Mouse (Mus musculus): Measurements from ENCODE around the gene H2al2a. TPM values are rescaled to one million over a fixed set of nuclear protein-coding genes. Genes with fewer than 3 reads are reported as not detected.
A peak's percentile ranks its signal among the peaks of the same experiment; 100 is the strongest.

Gene H2al2a
- polyA plus RNA-seq (2016; fragmentation: Nextera tagmentation; extraction: Ambion mirVana) = not detected in 2 replicates

DNA sequence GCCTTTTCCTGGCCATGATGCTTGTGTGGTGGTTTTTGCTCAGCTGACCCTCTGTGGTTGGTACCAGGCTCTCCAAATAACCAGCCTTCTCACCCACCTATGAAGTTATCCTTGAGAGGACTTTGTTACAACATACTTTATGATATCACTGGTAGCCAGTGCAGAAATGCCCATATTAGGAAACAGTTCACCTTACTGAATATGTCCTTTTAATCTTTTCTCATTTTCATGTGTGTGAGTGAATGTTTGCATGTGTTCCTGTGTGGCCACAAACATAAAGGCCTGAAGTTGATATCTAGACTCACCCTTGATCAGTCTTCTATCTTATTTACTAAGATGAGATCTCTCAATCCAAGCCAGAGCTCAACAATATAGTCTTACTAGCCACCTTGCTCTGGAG is at the start of gene H2al2a:
Gene H2al2a (minus strand): TSS at position 101 of the 400 bp plus-strand sequence.
- no peaks in the 10 kb centered on the region for H3K9me3 ChIP-seq
- H3K27ac ChIP-seq = no peak within 1 kb of the TSS
- H3K36me3 ChIP-seq = no peaks in the 10 kb centered on the region
- H3K4me3 ChIP-seq = no peak within 1 kb of the TSS
- no peaks in the 10 kb centered on the region for H3K4me1 ChIP-seq (replicated peaks)
- no peak for DNase-seq (ENCODE audit: low spot score)
- no peaks in the 10 kb centered on the region for H3K27me3 ChIP-seq (ENCODE audit: insufficient read depth, poor library complexity, severe bottlenecking)

DNA sequence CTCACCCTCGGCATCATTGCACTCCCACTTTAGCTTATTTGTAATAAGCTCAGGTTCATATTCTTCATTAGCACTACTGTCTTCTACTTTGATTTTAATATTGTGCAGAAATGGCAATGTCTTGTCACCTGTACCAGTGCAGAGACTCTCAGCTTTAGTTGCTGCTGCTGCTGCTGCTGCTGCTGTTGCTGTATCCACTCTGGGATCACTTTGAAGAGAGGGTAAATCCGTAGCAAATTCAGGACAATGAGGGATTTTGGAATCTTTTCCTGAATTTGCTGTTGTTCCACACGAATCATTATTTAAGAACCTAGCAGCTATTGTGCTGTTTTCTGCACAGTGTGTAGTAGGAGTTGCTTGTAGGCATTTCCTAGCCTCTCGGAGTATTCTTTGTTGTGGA is 49.4 kb upstream of the H2al2a start:
- Histone ChIP-seq H3K27ac (peak overlapping the region; percentile 100), H3K36me3 (peaks cover 16% of the 10 kb centered on the region; the same call in 1 of the 2 replicates), H3K4me1 (replicated peaks) (peaks cover 43% of the 10 kb centered on the region), H3K27me3 (ENCODE audit: insufficient read depth, poor library complexity, severe bottlenecking) (no peaks in the 10 kb centered on the region), H3K9me3 (no peaks in the 10 kb centered on the region), H3K4me3 (peak overlapping the region; percentile 99)
- WGBS = under 1% methylated on average over 4 of the region's 4 CpGs
- no peak for DNase-seq (ENCODE audit: low spot score)

DNA sequence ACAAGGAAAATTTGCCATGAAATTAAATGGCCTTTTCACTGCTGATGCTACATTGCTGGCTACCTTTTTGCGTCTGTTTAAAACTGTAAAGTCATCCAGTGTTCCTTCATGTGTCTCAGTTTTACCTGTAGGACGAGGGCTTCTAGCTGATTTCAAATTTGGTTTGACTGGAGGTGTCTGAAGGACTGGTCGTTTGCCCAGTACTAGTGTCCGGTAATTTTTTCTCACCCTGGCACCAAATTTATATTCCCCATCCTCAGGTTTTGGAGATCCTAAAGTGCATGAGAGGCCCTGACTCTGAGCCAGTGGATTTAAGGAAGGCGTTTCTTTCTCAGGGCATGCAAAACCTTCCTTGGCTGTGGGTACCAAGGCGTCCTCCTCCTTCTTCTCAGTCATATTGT is 49.0 kb upstream of the H2al2a start:
- H3K27me3 ChIP-seq (ENCODE audit: insufficient read depth, poor library complexity, severe bottlenecking) = no peaks in the 10 kb centered on the region
- H3K27ac ChIP-seq = peak overlapping the region; percentile 100
- H3K9me3 ChIP-seq = no peaks in the 10 kb centered on the region
- WGBS = 3% methylated on average over 6 of the region's 6 CpGs
- peaks cover 16% of the 10 kb centered on the region; the same call in 1 of the 2 replicates for H3K36me3 ChIP-seq
- H3K4me3 ChIP-seq = peak overlapping the region; percentile 99
- DNase-seq (ENCODE audit: low spot score) = no peak
- peaks cover 44% of the 10 kb centered on the region for H3K4me1 ChIP-seq (replicated peaks)

DNA sequence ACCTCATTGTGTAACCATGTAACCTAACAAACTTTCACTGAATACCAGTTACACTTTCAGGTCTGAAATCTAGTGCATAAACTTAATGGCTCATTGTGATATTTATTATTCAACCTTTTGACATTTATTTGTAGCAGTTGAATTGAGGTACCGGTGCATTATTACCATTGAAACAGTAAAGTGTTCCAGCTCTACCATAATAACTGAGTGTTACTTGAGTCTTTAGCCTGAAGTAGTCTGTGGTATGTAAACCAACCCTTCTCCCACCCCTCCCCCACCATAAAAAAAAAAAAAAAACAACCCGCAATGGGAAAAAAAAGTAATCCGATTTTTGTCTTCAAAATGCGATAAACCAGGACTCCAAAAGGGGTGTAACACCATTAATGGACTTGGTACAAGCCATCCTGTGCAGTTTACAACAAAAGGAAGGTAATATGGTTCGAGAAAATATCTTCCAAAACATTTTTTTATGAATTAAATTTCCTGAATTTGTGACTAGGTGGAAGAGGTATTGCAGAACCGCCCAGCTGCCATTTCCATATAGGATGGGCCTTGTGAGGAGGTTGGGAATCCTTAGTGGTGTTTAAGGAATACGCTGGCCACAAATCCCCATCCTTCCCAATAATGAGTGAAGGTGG is 48.5 kb upstream of the H2al2a start:
- under 1% methylated on average over 7 of the region's 7 CpGs for WGBS
- no peaks in the 10 kb centered on the region for H3K9me3 ChIP-seq
- peaks cover 21% of the 10 kb centered on the region; the same call in 1 of the 2 replicates for H3K36me3 ChIP-seq
- no peak for DNase-seq (ENCODE audit: low spot score)
- H3K27me3 ChIP-seq (ENCODE audit: insufficient read depth, poor library complexity, severe bottlenecking) = no peaks in the 10 kb centered on the region
- peak overlapping the region; percentile 99 for H3K4me3 ChIP-seq
- peak overlapping the region; percentile 100 for H3K27ac ChIP-seq
- peaks cover 44% of the 10 kb centered on the region for H3K4me1 ChIP-seq (replicated peaks)

DNA sequence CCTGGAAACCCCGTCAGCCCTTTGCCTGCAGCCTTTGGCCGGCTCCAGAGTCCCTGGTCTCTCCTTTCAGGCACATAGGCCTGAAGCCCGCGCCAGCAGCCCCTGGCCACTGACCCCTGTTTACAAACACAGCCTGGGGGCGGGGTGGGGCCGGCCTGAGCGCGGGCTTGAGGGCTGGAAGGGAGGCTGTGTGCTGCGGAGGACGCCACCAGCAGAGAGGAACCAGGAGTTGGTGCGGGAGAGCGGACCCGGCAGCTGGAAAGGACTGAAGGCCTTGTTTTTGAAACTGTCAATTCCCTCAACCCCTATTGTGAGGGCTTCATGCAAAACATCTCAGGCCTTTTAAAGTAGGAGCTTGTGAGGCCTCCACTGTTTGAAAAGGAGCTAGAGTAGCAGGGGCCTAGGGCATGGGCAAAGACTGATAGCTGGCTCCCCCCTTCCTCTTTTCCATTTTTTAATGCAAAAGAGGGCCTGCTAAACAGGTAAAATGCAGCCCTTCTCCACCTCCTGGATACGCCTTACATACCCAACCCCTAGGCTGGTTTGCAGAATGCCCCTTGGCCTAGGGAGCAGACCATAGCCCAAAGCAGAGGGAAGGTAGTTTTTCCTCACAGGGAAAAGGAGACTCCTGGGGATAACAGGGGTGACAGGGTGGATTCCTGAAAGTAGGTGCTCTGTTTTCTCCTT is 44.6 kb upstream of the H2al2a start:
- Histone ChIP-seq H3K4me3 (peak overlapping the region; percentile 99), H3K27me3 (ENCODE audit: insufficient read depth, poor library complexity, severe bottlenecking) (no peaks in the 10 kb centered on the region), H3K9me3 (no peaks in the 10 kb centered on the region), H3K36me3 (peaks cover 16% of the 10 kb centered on the region; the same call in 1 of the 2 replicates), H3K27ac (peak overlapping the region; percentile 100), H3K4me1 (replicated peaks) (peaks cover 67% of the 10 kb centered on the region)
- peak; percentile 91 for DNase-seq (ENCODE audit: low spot score)
- WGBS = under 1% methylated on average over 14 of the region's 14 CpGs

DNA sequence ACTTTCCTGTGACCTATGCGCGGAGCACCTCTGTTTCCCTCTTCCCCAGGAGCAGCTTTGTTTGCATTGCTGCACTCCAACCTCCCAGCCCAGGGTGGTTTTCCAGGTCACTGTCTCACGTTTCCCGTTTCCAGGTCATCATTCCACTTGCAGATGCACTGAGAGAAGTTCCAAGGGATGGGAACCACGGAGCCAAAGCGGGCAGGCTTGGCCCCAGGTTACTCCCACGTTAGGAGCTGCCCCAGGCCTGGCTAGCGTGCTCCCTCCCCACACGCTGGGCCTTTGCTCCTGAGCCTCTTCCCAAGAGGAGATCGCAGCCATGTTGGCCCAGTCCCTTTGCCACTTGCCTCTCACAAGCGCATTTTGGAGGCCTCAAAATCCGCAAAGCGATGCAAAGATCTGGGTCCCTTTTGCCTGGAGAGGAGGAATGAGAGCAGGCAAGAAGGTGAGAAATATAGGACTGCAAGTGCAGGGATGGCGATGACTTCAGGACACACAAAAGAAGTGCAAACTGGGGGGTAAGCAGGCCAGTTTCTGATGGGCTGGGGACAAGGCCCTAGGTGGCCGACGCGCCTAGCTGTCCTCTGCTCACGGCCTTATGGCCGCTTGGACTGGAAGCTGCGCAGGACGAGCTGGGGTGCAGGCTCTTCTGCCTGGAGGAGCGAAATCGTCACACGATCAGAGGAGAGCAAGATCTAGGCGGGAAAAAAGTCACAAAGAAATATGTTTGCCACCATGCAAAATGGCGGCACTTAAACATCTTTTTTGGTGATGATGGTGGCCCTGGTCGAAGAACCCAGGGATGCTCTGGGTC is 43.8 kb upstream of the H2al2a start:
- Histone ChIP-seq H3K9me3 (no peaks in the 10 kb centered on the region), H3K27ac (peak overlapping the region; percentile 100), H3K4me1 (replicated peaks) (peaks cover 73% of the 10 kb centered on the region), H3K36me3 (0 out of 2 replicates have a peak, but pooled peaks cover 10% of the 10 kb centered on the region), H3K4me3 (peak overlapping the region; percentile 99), H3K27me3 (ENCODE audit: insufficient read depth, poor library complexity, severe bottlenecking) (no peaks in the 10 kb centered on the region)
- 2% methylated on average over 27 of the region's 27 CpGs for WGBS
- peak; percentile 73 for DNase-seq (ENCODE audit: low spot score)

DNA sequence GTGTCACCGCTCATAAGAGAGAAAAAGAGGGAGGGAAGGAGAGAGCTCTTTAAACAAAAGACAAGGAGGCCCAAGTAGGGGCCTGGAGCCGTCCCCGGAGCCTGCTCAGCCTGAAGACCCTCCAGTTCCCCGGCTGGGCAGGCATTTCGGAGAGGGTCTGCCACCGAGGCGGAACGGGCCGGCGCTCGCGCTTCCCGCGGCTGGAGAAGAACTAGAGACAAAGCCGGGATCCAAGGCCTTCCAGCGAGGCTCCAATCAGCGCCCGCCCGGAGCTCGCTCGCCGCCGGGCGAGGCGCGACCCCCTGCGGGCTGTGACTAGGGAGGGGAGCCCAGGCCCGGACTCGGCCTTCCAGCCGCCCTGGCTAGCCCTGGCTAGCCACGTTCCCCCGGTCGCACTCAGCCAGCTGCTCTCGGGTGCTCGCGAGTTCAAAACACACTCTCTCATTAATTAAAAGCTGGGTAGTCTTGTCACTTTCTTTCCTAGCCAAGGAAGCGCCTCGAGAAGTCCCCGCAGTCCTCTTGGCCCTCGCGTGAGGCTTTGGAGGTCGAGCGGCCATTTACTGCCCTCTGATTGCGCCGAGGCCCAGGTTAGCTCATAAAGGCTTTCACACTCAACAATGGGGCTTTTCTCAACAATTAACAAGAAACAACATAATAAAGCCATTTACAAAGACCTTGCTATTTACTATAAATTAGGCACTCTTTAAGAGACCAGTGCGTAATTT is 43.0 kb upstream of the H2al2a start:
- Histone ChIP-seq H3K27me3 (ENCODE audit: insufficient read depth, poor library complexity, severe bottlenecking) (no peaks in the 10 kb centered on the region), H3K4me1 (replicated peaks) (peaks cover 81% of the 10 kb centered on the region), H3K9me3 (no peaks in the 10 kb centered on the region), H3K4me3 (peak overlapping the region; percentile 99), H3K36me3 (0 out of 2 replicates have a peak, but pooled peaks cover 10% of the 10 kb centered on the region), H3K27ac (peak overlapping the region; percentile 100)
- 1% methylated on average over 46 of the region's 46 CpGs for WGBS
- peak; percentile 75 for DNase-seq (ENCODE audit: low spot score)

DNA sequence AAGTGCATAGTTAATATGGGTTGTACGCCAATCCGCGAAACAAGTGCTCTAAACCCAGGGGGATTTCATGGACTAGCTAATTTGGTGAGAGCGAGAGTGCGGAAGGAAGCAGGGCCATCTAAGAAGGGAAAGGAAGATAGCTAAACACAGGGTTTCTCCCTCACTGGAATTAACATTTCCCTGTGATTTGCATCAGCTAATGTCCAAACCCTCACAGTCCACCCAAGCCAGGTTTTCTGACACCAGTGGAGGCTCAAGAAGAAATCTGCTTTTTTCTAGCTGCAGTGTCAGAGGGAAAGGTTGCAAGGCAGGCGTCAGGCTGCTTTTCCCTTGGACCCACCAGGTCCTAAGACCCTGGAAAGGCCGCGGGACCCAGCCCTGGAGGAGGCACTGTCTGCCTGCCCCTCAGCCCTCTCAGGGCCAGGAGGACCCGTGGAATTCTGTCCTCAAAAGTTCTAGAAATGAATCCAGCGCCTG is 42.2 kb upstream of the H2al2a start:
- 11% methylated on average over 10 of the region's 10 CpGs for WGBS
- Histone ChIP-seq H3K9me3 (no peaks in the 10 kb centered on the region), H3K4me3 (peak overlapping the region; percentile 99), H3K36me3 (0 out of 2 replicates have a peak, but pooled peaks cover 10% of the 10 kb centered on the region), H3K4me1 (replicated peaks) (peaks cover 89% of the 10 kb centered on the region), H3K27ac (peak overlapping the region; percentile 100), H3K27me3 (ENCODE audit: insufficient read depth, poor library complexity, severe bottlenecking) (no peaks in the 10 kb centered on the region)
- peak; percentile 55 for DNase-seq (ENCODE audit: low spot score)

DNA sequence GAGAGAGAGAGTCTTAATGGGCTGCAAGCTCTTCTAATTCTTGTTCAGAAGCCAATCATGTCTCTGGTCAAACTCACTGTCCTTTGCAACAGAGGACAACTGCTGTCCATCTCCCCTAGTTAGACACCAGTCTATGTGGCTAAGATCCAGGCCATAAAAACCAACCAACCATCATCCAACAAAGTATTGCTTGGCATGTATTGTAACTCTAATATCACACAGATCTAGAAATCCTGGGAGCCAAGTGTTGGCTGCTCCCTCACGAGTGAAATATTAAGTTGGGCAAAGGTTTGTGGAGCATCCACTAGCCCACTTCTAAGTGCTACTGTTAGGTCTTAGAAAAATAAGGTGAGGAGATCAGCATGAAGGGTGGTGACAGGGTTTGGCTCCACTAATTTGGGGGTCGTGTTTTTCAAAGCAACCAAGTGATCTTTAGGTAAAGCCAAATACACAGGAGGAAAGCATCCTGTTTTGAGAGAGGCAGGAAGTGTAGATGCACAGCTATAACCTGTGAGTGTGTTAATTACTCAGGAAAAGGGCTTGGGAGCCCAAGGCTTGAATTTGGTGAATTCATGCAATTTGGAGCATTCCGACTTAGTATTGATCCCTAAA is 41.5 kb upstream of the H2al2a start:
- 37% methylated on average over 3 of the region's 3 CpGs for WGBS
- no peak for DNase-seq (ENCODE audit: low spot score)
- Histone ChIP-seq H3K4me1 (replicated peaks) (peaks cover 96% of the 10 kb centered on the region), H3K9me3 (no peaks in the 10 kb centered on the region), H3K36me3 (0 out of 2 replicates have a peak, but pooled peaks cover 10% of the 10 kb centered on the region), H3K27me3 (ENCODE audit: insufficient read depth, poor library complexity, severe bottlenecking) (no peaks in the 10 kb centered on the region), H3K4me3 (peak overlapping the region; percentile 99), H3K27ac (peak overlapping the region; percentile 100)

DNA sequence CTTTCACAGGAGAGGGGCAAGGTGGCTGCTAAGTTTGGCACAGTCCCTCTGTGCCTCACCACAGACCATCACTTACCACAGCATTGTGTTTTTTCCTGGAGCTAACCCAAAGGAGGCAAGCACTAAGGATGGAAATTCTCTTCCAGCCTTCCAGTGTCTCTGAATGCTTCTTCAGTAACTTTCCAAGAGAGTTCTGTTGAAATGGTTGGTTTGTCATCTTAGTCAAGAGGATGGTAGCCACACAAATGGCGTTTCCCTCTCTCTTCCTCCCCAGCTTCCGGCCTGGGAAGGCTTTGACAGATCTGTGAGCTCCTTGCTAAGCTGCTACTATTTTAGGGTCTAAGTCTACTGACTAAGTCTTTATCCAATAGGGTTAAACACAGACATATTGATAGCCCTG is 40.7 kb upstream of the H2al2a start, which contains the start of gene A930004D18Rik:
Gene A930004D18Rik (minus strand): TSS at position 247 of the 400 bp plus-strand sequence.
- H3K36me3 ChIP-seq = 0 out of 2 replicates have a peak, but pooled peaks cover 10% of the 10 kb centered on the region
- H3K4me3 ChIP-seq = peak within 1 kb of the TSS; percentile 99
- H3K27ac ChIP-seq = peak within 1 kb of the TSS; percentile 100
- DNase-seq (ENCODE audit: low spot score) = no peak
- 62% methylated on average over 2 of the region's 2 CpGs for WGBS
- H3K4me1 ChIP-seq (replicated peaks) = peaks cover 96% of the 10 kb centered on the region
- H3K27me3 ChIP-seq (ENCODE audit: insufficient read depth, poor library complexity, severe bottlenecking) = no peaks in the 10 kb centered on the region
- H3K9me3 ChIP-seq = no peaks in the 10 kb centered on the region

DNA sequence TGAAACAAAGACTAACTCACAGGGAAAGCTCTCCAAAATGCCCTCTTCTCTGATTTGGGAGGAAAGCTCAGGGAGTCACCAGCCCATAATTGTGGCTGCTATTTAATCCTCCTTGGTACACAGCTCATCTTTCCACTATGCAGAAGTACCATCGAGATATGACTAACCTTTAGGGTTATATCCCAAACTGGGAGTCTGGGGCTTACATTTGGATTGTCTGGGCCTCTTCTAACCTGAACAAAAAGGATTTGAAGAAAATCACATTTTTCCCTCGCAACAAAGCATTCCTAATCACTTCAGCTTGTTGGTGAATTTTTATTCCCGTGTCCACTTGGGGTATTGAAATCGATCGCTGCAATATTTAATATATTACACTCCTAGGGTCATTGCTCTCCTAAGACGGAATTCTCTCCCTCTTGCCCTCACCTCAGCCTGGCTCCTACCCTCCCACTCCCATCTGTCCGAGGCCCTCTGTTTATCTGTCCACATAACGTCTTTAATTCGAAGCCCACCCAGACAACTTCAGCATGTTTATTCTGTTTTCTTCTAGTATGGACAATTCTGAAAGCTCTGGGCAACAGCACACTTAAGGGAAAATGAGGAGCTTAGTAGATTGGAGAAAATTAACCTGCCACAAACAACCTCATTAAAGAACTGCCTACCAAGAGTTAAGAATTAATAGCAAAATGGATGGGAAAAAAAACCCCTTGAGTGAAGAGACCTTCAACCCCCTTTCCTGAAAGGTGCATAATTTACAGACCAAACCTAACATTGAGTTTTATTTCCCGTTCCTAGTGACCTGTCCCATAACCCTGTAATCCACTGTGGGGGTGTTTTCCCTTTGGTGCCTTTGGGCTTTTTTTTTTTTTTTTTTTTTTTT is 37.9 kb upstream of the H2al2a start:
- peaks cover 93% of the 10 kb centered on the region for H3K4me1 ChIP-seq (replicated peaks)
- DNase-seq (ENCODE audit: low spot score) = no peak

More for the DNA sequence above, 37.9 kb upstream of the H2al2a start:
- H3K27me3 ChIP-seq (ENCODE audit: insufficient read depth, poor library complexity, severe bottlenecking) = no peaks in the 10 kb centered on the region
- no peaks in the 10 kb centered on the region for H3K9me3 ChIP-seq
- H3K27ac ChIP-seq = peak overlapping the region; percentile 100
- H3K4me3 ChIP-seq = peak overlapping the region; percentile 81
- WGBS = 34% methylated on average over 10 of the region's 10 CpGs
- 0 out of 2 replicates have a peak, but pooled peaks cover under 1% of the 10 kb centered on the region for H3K36me3 ChIP-seq

Data from hindbrain, embryonic 10.5 days (tissue).